Mouse (Mus musculus) left cerebral cortex, adult 11 months (tissue): ENCODE measurements around the gene Nr6a1.

Experiments
- DNase-seq: peaks from one replicate; pipeline ENCODE4 v3.0.0; 2022; ENCODE audit warnings: low spot score

The Nr6a1 gene

DNA sequence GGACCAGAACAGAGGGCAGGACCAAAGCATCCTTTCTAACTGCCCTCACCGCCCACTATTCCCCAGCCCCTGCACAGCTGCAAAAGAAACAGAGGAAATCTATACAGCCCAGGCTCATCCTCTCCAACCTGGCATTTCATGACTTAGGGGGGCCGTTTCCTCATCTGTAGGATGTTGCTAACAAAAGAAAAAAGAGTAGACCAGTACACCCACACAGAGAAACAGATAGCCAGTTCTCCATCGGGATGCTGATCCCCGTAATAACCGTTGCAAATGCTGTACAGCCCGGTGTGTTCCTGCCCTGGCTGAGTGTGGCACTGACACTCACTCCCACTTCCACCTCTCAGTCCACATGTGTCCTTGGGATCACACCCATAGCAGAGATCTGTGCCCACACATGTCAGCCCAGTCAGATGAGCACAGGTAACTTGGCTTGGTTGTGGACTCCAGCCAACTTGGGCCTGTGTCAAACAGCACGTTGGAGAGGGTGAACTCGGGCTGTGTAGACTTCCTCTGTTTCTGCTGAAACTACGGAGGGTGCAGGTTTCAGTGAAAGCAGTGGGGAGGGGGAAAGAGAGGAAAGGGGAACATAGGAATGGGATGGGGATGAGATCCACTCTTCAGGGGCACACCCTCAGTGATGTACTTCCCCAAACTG lies 9.4 kb upstream of the Nr6a1 start:
- DNase-seq: no peak

- no peak for DNase-seq
Measured at GRCm38 (mm10) chr2:38934936-38935335, 7.4 kb upstream of the Nr6a1 start.

DNA sequence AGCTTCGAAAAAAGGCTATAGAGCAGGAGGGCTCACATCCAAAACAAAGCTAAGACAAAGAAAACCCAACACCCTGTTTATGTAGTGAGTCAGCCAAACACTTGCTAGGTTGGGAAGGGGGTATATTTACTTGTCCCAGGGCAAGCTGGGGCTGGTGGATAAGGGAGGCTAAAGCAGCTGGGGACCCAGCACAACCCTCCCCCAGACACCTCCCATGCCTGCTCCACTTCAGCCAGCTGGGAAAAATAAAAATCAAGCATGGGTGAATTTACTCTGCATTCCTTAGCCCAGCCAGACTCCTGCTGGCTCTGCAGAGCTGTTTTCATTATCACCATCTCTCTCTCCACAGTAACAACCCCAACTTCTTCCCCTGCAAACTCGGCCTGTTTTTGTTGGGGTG lies 6.4 kb upstream of the Nr6a1 start:
- DNase-seq: no peak

GRCm38 (mm10) chr2:38931851-38932667 lies 4.6 kb upstream of the Nr6a1 start, which contains the start of gene Olfml2a:
Gene Olfml2a, plus strand, starts transcription at chr2:38931978.
- DNase-seq: no peak

GRCm38 (mm10) chr2:38930269-38930668 lies 2.8 kb upstream of the Nr6a1 start:
- no peak for DNase-seq

- peak; percentile 96 for DNase-seq
Measured at GRCm38 (mm10) chr2:38926145-38926891, 1.2 kb downstream of the Nr6a1 start.

GRCm38 (mm10) chr2:38925171-38926080 lies 2.1 kb downstream of the Nr6a1 start:
- DNase-seq: no peak

DNA sequence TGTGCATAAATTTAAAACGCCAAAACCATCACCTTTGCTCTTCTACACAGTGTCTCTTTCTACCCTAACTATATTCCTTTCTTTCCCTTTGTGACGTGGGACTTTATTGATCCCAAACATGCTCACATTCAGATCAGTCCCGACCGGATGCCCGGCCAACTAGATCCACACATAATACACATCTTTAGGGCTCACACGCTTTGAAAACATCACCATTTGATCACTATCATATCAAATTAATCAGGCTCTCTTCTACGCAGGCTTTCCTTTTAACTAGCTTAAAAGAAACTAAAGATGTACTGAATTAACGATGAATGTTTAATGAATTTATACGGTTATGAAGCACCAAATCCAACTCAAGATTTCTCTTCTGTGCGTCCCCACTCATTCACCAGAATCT lies 2.9 kb downstream of the Nr6a1 start:
- DNase-seq: no peak

DNA sequence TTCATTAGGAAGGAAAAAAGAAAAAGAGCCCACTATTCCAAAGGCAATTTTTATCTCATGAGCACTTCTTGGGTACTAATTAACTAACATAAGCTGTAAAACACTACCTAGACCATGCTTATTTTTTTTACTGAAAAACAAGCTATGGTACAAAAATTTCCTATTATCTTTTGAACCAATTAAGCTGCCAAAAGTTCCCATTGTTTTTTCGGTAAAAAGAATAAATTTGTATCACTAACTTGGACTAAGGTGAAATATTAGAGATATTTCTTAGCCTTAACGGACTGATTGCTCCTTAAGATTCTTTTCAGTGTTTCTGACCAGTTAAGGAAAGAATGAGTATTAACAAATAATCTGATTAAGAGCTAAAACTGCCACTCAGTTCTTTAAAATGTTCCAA lies 3.6 kb downstream of the Nr6a1 start:
- no peak for DNase-seq

DNA sequence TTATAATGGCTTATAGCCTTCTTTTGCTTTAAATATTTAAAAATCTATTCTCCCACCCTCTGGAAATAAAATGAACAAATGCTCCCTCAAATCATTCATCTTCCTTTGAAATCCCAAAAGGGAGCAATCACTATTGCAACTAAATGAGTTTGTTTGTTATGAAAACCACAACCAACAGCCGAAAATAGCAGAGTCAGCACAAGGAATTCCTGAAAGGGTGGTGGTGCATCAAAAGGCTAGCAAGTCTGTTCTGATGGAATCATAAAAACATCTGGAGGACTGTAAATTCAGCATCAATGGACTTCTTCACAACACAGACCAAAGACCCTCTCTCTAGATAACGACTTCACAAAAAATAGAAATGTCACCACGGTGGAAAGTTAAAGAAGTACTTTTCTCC lies 4.0 kb downstream of the Nr6a1 start:
- DNase-seq: no peak

GRCm38 (mm10) chr2:38921374-38921773 lies 6.1 kb downstream of the Nr6a1 start:
- no peak for DNase-seq

GRCm38 (mm10) chr2:38916947-38917691 lies 10.4 kb downstream of the Nr6a1 start:
- DNase-seq: no peak

DNA sequence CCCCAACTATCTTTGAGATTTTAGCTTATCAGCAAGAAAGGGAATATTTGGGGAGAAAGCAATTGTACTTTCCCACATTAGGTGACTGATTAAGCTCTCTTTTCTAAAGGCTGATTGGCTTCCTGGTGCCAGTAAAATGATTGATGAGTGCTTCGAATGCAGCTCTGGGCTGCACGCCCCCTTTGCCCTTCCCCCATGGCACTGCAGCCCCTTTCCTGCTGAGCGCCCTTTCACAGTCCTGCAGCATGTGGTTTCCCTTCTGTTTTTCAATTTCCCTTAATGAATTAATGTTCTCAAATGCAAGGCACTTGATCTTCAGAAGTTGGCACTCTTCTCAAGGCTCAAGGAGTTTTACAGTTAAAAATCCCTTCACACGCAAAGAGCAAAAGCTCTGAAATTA lies 12.5 kb downstream of the Nr6a1 start:
- DNase-seq: no peak

DNA sequence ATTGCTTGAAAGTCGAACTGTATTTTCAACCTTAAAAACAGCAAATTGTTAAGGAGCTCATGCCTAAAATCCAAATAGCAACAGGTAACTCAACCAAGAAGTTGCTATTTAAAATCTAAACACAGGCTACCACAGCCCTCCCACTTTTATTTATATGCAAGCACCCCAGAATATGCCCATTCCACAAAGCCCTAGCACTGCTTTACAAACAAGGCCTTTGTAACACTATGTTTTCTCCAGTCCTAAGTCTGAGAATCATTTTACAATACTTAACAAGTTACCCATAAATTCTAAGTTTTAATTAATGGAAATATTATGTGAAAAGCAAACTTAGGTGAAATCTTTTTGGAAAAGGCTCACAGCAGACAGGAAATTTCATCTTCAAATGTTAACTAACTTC lies 13.0 kb downstream of the Nr6a1 start:
- no peak for DNase-seq

- no peak for DNase-seq
Measured at GRCm38 (mm10) chr2:38908604-38909003, 18.9 kb downstream of the Nr6a1 start.

GRCm38 (mm10) chr2:38906097-38906496 lies 21.4 kb downstream of the Nr6a1 start:
- DNase-seq: peak; percentile 33

DNA sequence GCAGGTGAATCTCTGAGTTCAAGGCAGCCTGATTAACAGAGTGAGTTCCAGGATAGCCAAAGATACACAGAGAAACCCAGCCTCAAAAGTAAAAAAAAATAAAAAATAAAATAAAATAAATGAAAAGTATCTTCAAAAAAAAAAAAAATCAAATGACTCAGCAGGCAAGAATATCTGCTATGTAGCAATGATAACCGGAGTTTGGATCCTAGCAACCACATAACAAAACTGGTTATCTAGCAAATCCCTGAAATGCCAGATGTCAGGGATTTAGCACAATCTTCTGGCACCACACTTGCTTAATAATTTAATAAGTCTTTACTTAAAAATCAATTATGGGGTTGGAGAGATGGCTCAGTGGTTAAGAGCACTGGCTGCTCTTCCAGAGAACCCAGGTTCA lies 23.2 kb downstream of the Nr6a1 start:
- DNase-seq: no peak

GRCm38 (mm10) chr2:38902866-38903265 lies 24.6 kb downstream of the Nr6a1 start:
- DNase-seq: no peak

- no peak for DNase-seq
Measured at GRCm38 (mm10) chr2:38880907-38881672, 46.4 kb downstream of the Nr6a1 start.

DNA sequence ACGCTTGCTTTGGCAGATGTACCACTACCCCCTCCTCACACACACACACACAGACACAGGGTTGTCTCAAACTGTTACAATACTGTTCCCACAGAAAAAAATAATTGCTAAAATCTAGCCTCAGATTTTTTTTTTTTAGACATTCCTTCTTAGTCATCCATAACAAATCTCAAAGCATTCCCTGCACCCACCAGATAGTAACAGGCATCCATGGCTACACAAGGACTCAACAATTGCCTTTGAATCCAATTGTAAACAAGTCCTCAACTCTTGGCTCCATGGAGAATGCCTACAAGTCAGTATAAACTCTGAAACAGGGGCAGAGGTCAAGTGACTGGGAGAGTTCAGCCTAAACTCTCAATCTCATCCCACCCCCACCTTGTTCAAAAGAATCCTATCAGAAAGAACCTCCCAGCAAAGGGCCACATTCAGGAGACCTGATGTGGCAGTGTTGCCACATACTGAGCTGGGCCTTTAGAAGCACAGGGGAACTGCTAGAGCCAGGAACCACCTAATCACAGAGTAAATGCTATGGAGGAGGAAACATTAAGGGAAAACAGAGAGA lies 52.9 kb downstream of the Nr6a1 start:
- no peak for DNase-seq
